Mouse (Mus musculus) fibroblast of lung, adult 2 months (primary cell): Measurements from ENCODE around the gene Arhgef12.

Experiments used
- DNase-seq: peaks from one replicate; pipeline ENCODE4 v3.0.0-alpha.2; 2011; ENCODE audit warnings: low read depth

Arhgef12 gene

GRCm38 (mm10) chr9:43108721-43109120 lies 1.7 kb upstream of the Arhgef12 start:
- no peak for DNase-seq

- DNase-seq, result no peak
Observed at GRCm38 (mm10) chr9:43108081-43108480, 1.0 kb upstream of the Arhgef12 start.

- no peak for DNase-seq
Observed at GRCm38 (mm10) chr9:43107555-43107954, 516 bp upstream of the Arhgef12 start.

GRCm38 (mm10) chr9:43106426-43107186 lies 433 bp downstream of the Arhgef12 start:
- DNase-seq, result no peak

GRCm38 (mm10) chr9:43105664-43106361 lies 1.2 kb downstream of the Arhgef12 start:
- DNase-seq, result peak; percentile 79

- no peak for DNase-seq
Observed at GRCm38 (mm10) chr9:43104873-43105663, 2.0 kb downstream of the Arhgef12 start.

- no peak for DNase-seq
Observed at GRCm38 (mm10) chr9:43104526-43104872, 2.5 kb downstream of the Arhgef12 start.

GRCm38 (mm10) chr9:43103675-43104299 lies 3.3 kb downstream of the Arhgef12 start:
- DNase-seq, result no peak

- no peak for DNase-seq
Observed at GRCm38 (mm10) chr9:43102931-43103330, 4.1 kb downstream of the Arhgef12 start.

- no peak for DNase-seq
Observed at GRCm38 (mm10) chr9:43101936-43102595, 5.0 kb downstream of the Arhgef12 start.

GRCm38 (mm10) chr9:43098922-43099321 lies 8.1 kb downstream of the Arhgef12 start:
- DNase-seq, result no peak

- DNase-seq, result no peak
Observed at GRCm38 (mm10) chr9:43097801-43098557, 9.1 kb downstream of the Arhgef12 start.

- DNase-seq, result no peak
Observed at GRCm38 (mm10) chr9:43096337-43096736, 10.7 kb downstream of the Arhgef12 start.

GRCm38 (mm10) chr9:43094828-43095227 lies 12.2 kb downstream of the Arhgef12 start:
- no peak for DNase-seq

- no peak for DNase-seq
Observed at GRCm38 (mm10) chr9:43093803-43094202, 13.2 kb downstream of the Arhgef12 start.

GRCm38 (mm10) chr9:43085686-43086285 lies 21.3 kb downstream of the Arhgef12 start:
- DNase-seq, result no peak

- DNase-seq, result no peak
Observed at GRCm38 (mm10) chr9:43084496-43085362, 22.3 kb downstream of the Arhgef12 start.

- no peak for DNase-seq
Observed at GRCm38 (mm10) chr9:43083441-43084055, 23.5 kb downstream of the Arhgef12 start.

- DNase-seq, result peak; percentile 47
Observed at GRCm38 (mm10) chr9:43078711-43079110, 28.3 kb downstream of the Arhgef12 start.
